Mouse (Mus musculus) 416B (cell line): Measurements from ENCODE around the gene Pde7b.

ENCODE experiments used
- DNase-seq: peaks from one replicate; pipeline ENCODE4 v3.0.0; 2011; ENCODE audit warnings: low read depth

Pde7b gene

GRCm38 (mm10) chr10:20361542-20362449, 363.1 kb downstream of the Pde7b start:
- peak; percentile 75 for DNase-seq

GRCm38 (mm10) chr10:20348894-20349293, 376.0 kb downstream of the Pde7b start:
- DNase-seq: no peak
